Mouse (Mus musculus): ENCODE measurements around the gene Fam102a.

Gene Fam102a

DNA sequence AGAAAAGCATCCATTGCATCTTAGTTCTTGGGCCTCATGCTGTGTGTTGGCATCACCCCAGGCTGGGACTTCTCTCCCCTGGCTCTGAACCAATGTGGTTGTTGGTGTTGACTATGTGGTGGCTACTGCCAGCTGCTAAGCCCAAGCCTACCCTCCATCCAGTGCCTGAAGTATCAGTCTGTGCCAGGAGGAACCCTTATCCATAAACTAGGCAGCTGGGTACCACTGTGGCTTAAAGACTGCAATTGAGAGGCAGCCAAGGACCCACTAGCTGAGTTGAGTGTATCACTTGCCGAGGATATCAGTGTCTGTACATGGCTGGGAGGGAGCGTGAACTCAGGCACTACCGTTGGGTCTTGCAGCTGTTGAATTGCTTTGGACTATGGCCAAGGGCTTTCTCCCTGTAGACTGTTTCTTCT lies 7.9 kb downstream of the Fam102a start:
- no peak for ATAC-seq (ENCODE audit: low TSS enrichment)

GRCm38 (mm10) chr2:32546951-32547350 lies 11.8 kb downstream of the Fam102a start:
- no peak for ATAC-seq (ENCODE audit: low TSS enrichment)

DNA sequence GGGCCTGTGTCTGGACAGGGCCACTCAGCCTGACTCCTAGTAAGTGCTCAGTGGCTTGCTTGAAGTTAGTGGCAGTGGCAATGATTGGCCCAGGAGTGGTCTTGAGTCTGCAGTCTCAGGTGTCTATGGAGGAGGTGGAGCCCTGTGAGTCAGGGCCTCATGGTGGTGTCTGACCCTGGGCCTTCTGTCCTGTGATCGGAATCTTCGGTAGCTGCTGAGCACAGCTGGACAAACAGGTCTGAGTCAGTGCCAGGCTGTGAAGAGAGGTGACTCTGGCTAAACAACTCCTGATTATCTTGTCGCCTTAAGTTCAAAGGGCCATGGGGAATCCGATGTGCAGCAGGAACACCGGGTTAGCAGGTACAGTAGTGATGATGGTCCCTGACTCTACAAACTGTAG lies 12.2 kb downstream of the Fam102a start:
- no peak for ATAC-seq (ENCODE audit: low TSS enrichment)

DNA sequence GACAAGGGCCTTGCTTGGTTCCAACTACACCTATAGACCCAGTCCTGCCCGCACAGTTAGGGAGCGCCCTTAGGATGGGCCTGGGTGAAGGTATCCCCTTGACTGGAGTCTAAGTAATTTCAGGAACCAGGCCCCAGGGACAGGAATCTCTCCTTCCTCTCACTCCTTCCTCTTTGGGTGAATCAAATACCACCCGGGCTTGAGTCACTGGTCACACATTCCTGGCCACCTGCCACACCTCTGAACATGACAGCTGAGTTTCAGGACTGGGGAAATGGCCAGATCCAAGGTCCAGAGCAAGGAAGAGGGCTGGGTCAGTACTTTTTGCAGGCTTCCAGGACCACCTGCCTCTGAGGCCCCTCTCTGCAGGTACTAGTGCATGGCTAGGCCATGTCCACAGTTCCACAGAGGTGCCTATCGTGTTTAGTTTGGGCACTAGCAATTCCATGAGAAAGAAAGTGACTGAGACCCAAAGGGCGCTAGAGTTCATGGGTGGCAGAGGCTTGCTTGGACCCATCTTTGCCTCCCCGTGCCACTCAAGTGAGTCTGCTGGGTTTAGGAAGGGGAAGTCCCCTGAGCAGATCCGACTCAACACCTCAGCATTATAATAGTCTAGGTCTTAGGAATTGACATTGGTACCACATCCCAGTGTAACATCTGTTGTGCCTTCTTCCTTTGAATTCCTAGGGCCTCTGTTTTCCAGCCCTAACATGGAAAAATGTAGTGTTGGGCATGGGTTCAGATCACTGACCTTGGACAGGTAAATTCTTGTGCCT lies 13.0 kb downstream of the Fam102a start:
- no peak for ATAC-seq (ENCODE audit: low TSS enrichment)

DNA sequence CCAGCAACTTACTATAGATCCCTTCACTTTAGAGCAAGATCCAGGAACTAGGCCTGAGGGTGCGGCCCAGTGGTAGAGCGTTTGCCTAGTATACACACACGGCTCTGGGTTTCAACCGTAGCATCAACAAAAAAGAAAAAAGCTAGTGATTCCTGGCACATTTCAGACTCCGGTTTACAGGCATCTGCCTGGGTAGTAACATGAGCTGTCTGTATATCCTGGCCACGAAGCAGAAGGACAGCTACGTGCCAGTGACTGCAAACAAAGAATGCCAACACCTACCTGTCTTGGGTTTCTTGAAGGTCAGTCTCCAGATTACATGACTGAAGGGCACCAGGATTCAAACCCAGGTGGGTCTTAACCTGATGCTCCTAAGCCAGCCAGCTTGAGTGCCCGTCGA lies 14.0 kb downstream of the Fam102a start:
- ATAC-seq (ENCODE audit: low TSS enrichment): no peak

- peak; percentile 45; the same call in 1 of the 2 replicates for ATAC-seq (ENCODE audit: low TSS enrichment)
Observed at GRCm38 (mm10) chr2:32549764-32550163, 14.6 kb downstream of the Fam102a start.

DNA sequence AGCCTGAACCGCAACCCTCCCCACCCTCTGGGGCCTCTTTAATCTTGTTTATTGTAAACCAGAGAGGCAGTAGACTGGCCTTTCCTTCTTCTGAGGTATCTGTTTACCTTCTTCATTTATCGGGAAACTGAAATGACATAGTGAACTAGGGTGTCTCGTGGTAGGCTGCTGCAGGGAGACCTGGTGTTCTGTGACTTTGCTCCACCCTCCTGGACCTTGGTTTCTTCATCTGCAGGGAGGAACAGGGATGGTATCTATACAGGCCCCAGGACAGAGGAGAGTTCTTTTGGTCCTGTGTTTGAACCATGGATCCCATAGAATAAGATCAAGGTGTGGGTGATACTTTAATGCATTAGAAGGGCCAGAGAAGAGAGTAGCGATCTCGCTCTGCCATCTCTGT lies 16.1 kb downstream of the Fam102a start:
- ATAC-seq (ENCODE audit: low TSS enrichment): no peak

DNA sequence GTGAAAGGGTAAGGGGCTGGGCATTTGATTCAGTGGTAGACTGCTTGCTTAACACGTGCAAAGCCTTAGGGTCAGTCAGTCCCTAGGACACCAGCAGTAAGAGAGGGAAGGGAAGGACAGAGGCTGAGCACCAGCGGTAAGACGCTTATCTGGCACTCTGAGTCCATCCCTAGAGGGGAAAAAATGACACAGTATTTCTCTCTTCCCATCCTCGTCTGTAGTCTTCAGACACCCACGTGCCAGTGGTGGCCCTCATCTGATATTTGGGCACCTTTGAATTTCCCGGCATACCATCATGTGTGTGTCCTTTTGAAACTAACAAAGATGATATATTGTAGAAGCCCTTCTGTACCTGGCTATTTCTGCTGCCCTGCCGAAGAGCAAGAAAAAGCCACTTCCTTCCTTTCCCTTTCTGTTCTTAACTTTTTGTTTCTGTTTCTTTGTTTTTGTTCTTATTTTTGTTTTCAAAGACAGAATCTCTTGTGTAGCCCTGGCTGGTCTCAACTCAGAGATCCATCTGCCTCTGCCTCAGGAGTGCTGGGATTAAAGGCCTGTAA lies 18.5 kb downstream of the Fam102a start:
- ATAC-seq (ENCODE audit: low TSS enrichment): no peak

- ATAC-seq (ENCODE audit: low TSS enrichment): no peak
Observed at GRCm38 (mm10) chr2:32555484-32555883, 20.4 kb downstream of the Fam102a start.

DNA sequence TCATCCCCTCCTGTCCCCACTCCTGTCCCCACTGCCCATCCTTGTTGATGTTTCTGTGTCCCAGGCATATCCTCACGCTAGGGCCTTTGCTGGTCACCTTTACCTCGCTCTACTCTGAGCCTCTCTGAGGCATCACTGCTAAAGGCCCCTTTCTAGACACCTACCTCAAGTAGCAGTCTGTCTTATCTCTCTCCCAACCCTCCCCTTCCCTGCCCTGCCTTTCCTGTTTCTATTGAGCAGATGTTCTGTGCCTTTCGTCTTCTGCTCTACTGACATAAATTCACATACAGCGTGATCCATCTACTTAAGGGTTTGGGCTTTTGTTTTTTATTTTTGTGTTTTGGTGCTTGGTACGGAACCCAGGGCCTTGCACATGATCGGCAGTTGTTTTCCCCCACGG lies 20.9 kb downstream of the Fam102a start:
- ATAC-seq (ENCODE audit: low TSS enrichment): no peak

DNA sequence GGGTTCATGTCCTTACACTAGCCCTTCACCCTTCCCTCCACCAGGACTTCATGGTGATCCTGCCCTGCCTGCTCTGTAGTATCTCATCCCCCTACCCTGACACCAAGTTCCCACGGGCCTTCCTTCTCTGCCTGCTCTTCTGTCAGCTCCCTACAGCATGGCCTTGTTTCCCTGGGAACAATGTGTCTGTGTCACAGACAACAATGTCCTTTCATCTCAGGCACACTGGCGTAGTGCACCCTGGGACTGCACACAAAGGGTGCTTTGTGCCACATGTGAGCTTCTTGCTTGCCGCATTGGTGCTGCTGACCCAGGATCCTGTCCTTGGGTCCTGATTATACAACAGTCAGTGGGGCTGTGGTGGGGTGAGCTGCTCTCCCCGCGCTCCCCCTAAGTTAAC lies 24.4 kb downstream of the Fam102a start:
- peak; percentile 73 for ATAC-seq (ENCODE audit: low TSS enrichment)

GRCm38 (mm10) chr2:32566536-32567063 lies 31.5 kb downstream of the Fam102a start:
- peak; percentile 28; the same call in 1 of the 2 replicates for ATAC-seq (ENCODE audit: low TSS enrichment)

GRCm38 (mm10) chr2:32568149-32568548 lies 33.0 kb downstream of the Fam102a start:
- ATAC-seq (ENCODE audit: low TSS enrichment): no peak

GRCm38 (mm10) chr2:32568941-32569340 lies 33.8 kb downstream of the Fam102a start:
- no peak for ATAC-seq (ENCODE audit: low TSS enrichment)

GRCm38 (mm10) chr2:32570698-32571494 lies 35.8 kb downstream of the Fam102a start, which contains the start of gene Dpm2:
Gene Dpm2 (plus strand): TSS chr2:32570858.
- ATAC-seq (ENCODE audit: low TSS enrichment): peak; percentile 67

DNA sequence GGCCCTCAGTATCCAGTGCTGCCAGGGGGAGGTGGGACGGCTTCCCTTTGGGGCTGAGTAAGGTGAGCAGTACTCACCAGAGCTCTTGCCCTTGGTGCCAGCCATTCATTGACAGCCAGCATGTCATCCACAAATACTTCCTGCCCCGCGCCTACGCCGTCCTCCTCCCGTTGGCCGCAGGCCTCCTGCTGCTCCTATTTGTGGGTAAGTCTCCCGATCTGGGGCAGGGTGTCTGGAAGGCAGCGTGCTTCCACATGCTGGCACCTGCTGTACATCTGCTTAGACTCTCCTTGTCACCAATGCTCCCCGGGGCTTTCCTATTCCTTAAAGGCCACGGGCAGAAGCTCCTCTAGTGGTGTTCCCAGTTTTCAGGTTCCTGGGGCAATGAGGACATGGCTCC lies 37.1 kb downstream of the Fam102a start:
- ATAC-seq (ENCODE audit: low TSS enrichment): no peak

GRCm38 (mm10) chr2:32574497-32574896 lies 39.4 kb downstream of the Fam102a start, which contains the start of gene Pip5kl1:
Gene Pip5kl1 (plus strand): TSS chr2:32574797.
- ATAC-seq (ENCODE audit: low TSS enrichment): no peak

GRCm38 (mm10) chr2:32574901-32575585 lies 39.9 kb downstream of the Fam102a start:
- ATAC-seq (ENCODE audit: low TSS enrichment): peak; percentile 38

- peak; percentile 69 for ATAC-seq (ENCODE audit: low TSS enrichment)
Observed at GRCm38 (mm10) chr2:32575586-32576160, 40.5 kb downstream of the Fam102a start, which contains the start of gene 9430097D07Rik. Gene 9430097D07Rik (minus strand): TSS chr2:32575684.

- ATAC-seq (ENCODE audit: low TSS enrichment): no peak
Observed at GRCm38 (mm10) chr2:32576532-32576931, 41.4 kb downstream of the Fam102a start.
